Mouse (Mus musculus) limb, embryonic 14.5 days (tissue): ENCODE data around the gene Ceacam2. TPM values are rescaled to one million over a fixed set of nuclear protein-coding genes. Genes with fewer than 3 reads are reported as not detected.
A peak's percentile ranks its signal among the peaks of the same experiment; 100 is the strongest.
"Not testable (repeated sequence)": the region's sequence is repeated elsewhere in the genome, so short reads cannot be mapped to it uniquely, and the experiment has no call there.

ENCODE experiments used
- ATAC-seq: fragments of 200-750 bp; cut with Nextera tagmentation; 2 replicates; pipeline ENCODE4 v1.8.0; 2017; ENCODE audit warnings: low read depth, moderate number of reproducible peaks, moderate TSS enrichment; ENCODE audit not compliant: low FRiP score
- DNase-seq: peaks from one replicate; pipeline ENCODE4 v3.0.0-alpha.2; 2015; ENCODE audit warnings: low spot score
- H3K27ac ChIP-seq: fragments of 300-500 bp; sonication (generic); replicated peaks from 2 replicates; pipeline ENCODE4 v1.5.1; 2014; ENCODE audit warnings: low read depth, mild to moderate bottlenecking, low read length, moderate library complexity, mixed read lengths
- H3K27me3 ChIP-seq: fragments of 300-500 bp; sonication (generic); 2 replicates; pipeline ENCODE4 v1.6.1; 2014; ENCODE audit warnings: low read length, mixed read lengths; ENCODE audit not compliant: control insufficient read depth, insufficient read depth
- H3K36me3 ChIP-seq: fragments of 300-500 bp; sonication (generic); 2 replicates; pipeline ENCODE4 v1.6.1; 2014; ENCODE audit warnings: mild to moderate bottlenecking, low read length, moderate library complexity, mixed read lengths; ENCODE audit not compliant: control insufficient read depth, insufficient read depth
- H3K4me1 ChIP-seq: fragments of 300-500 bp; sonication (generic); 2 replicates; pipeline ENCODE4 v1.6.1; 2014; ENCODE audit warnings: antibody characterized with exemption, low read length, mixed read lengths; ENCODE audit not compliant: control insufficient read depth, insufficient read depth
- H3K4me2 ChIP-seq: fragments of 300-500 bp; sonication (generic); replicated peaks from 2 replicates; pipeline ENCODE4 v1.6.1; 2014; ENCODE audit warnings: low read depth, mild to moderate bottlenecking, low read length, moderate library complexity; ENCODE audit not compliant: severe bottlenecking
- H3K4me3 ChIP-seq: fragments of 300-500 bp; sonication (generic); replicated peaks from 2 replicates; pipeline ENCODE4 v1.5.1; 2014; ENCODE audit warnings: low read length
- H3K9ac ChIP-seq: fragments of 300-500 bp; sonication (generic); 2 replicates; pipeline ENCODE4 v1.6.1; 2014; ENCODE audit warnings: mild to moderate bottlenecking, low read depth, low read length, moderate library complexity; ENCODE audit not compliant: severe bottlenecking
- H3K9me3 ChIP-seq: fragments of 300-500 bp; sonication (generic); 2 replicates; pipeline ENCODE4 v1.6.1; 2016; ENCODE audit warnings: low read length; ENCODE audit not compliant: control insufficient read depth
- POLR2A ChIP-seq: fragments of 200-500 bp; IDR thresholded peaks from 2 replicates; pipeline ENCODE4 v1.8.0; 2012; ENCODE audit warnings: inconsistent platforms, mild to moderate bottlenecking, moderate library complexity, borderline replicate concordance; ENCODE audit not compliant: insufficient read depth, insufficient read length; ENCODE audit errors: extremely low read depth
- WGBS: fragments of 180-500 bp; shearing (Covaris S2); extraction: QIAGEN DNeasy Blood & Tissue Kit; methylation state at CpG from one replicate; pipeline ENCODE4 v1.1.7; 2014; 5-methylcytosine and 5-hydroxymethylcytosine counted together
- polyA plus RNA-seq, 2 experiments: library from polyadenylated mRNA; depleted of rRNA in 1 of 2; stranded (reverse) in 1 of 2; unstranded in 1 of 2; fragments of >200 nt; fragmentation: Nextera tagmentation in 1 of 2; extraction: Ambion mirVana in 1 of 2; gene quantifications; 2 replicates each; pipeline versions ENCODE4 v1.2.1 to v1.2.3; 2012 to 2014

Ceacam2 gene
- polyA plus RNA-seq, 2 experiments, result not detected

- no peaks in the 10 kb centered on the region for H3K9me3 ChIP-seq
- H3K4me3 ChIP-seq, result no peak overlapping the region
- DNase-seq (peak; percentile 28), ATAC-seq (no peak)
- TF ChIP-seq POLR2A, result no peak
- H3K4me1 ChIP-seq, result no peaks in the 10 kb centered on the region
- 14% methylated on average over 8 of the region's 8 CpGs for WGBS
- H3K4me2 ChIP-seq, result no peak overlapping the region
- no peaks in the 10 kb centered on the region for H3K27me3 ChIP-seq
- no peak overlapping the region for H3K9ac ChIP-seq
- H3K36me3 ChIP-seq, result no peaks in the 10 kb centered on the region
- H3K27ac ChIP-seq, result no peak overlapping the region
Observed at GRCm38 (mm10) chr7:25575870-25576269, 36.2 kb upstream of the Ceacam2 start.

DNA sequence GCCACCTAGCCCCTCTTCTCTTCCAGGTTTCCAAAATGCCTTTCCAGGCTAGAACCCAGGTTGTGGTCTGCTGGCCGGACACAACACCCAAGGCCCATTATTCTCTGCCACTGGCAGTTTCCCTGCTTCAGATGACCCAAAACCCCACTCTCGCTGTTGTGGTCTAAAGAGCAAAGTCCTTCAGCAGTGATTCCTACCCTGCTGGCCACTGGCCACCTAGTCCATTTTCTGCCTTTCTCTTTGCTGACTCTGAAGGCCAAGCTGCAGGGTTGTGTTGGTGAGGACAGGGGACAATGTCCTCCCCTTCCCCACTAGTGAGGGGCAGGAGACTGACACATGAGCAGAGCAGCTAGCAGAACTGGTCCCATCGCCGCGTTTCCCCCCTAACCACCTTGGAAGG is 35.4 kb upstream of the Ceacam2 start:
- no peak overlapping the region for H3K27ac ChIP-seq

GRCm38 (mm10) chr7:25573806-25574205 is 34.1 kb upstream of the Ceacam2 start:
- H3K4me3 ChIP-seq, ATAC-seq, H3K36me3 ChIP-seq, H3K4me1 ChIP-seq, DNase-seq, H3K27me3 ChIP-seq, H3K9ac ChIP-seq, H3K4me2 ChIP-seq, H3K27ac ChIP-seq, H3K9me3 ChIP-seq: not testable (repeated sequence)
- WGBS, result 69% methylated on average over 5 of the region's 5 CpGs

More for the DNA sequence above, 35.4 kb upstream of the Ceacam2 start:
- Histone ChIP-seq H3K9ac (no peak overlapping the region), H3K27me3 (no peaks in the 10 kb centered on the region), H3K36me3 (no peaks in the 10 kb centered on the region), H3K4me2 (no peak overlapping the region), H3K4me1 (no peaks in the 10 kb centered on the region), H3K4me3 (no peak overlapping the region), H3K9me3 (no peaks in the 10 kb centered on the region)
- 81% methylated on average over 5 of the region's 5 CpGs for WGBS
- TF ChIP-seq POLR2A, result no peak
- ATAC-seq (no peak), DNase-seq (no peak)

DNA sequence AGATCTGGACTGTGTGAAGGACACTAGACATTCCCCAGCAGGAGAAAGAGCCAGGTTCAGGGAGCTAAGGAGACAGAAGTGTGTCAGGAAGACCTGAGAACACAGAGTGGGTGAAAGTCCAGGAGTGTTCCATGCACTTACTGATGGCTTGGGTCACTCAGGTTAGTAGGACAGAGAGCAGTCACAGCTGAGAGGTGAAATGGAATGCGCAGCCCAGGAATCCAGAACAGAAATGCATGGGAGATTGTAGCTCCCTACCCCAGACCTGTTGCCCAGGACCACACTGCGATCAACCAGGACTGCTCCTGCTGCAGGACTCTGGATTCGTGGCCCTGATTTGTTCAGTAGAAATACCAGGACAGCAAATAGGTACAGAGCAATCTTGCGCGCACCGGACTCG is 29.1 kb upstream of the Ceacam2 start:
- H3K4me2 ChIP-seq, result no peak overlapping the region
- H3K4me1 ChIP-seq, result no peaks in the 10 kb centered on the region
- no peak overlapping the region for H3K9ac ChIP-seq
- no peak for ATAC-seq
- TF ChIP-seq POLR2A, result no peak
- no peak overlapping the region for H3K4me3 ChIP-seq
- no peaks in the 10 kb centered on the region for H3K36me3 ChIP-seq
- no peak for DNase-seq
- WGBS, result 98% methylated on average over 7 of the region's 7 CpGs
- H3K27ac ChIP-seq, result no peak overlapping the region
- H3K27me3 ChIP-seq, result no peaks in the 10 kb centered on the region
- no peaks in the 10 kb centered on the region for H3K9me3 ChIP-seq

DNA sequence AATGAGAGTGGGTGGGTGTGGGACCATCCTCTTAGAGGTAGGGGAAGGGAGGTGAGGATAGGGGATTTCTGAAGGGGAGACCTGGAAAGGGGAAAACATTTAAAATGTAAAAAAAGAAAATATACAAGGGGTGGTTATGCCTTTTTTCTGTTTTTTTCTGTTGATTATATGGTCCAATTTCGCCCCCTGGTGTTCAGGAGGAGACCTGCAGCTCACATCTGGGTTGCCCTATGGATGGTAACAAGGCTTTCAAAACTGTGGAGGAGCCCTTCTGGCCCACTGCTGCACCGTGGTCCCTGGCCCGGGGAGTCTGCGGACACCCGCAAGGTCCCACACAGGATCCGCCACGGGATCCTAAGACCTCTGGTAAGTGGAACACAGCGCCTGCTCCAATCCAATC is 1.8 kb upstream of the Ceacam2 start:
- not testable (repeated sequence) for H3K36me3 ChIP-seq, H3K27me3 ChIP-seq, DNase-seq, H3K9ac ChIP-seq, ATAC-seq, H3K4me2 ChIP-seq, H3K4me3 ChIP-seq, H3K9me3 ChIP-seq, H3K4me1 ChIP-seq, H3K27ac ChIP-seq
- WGBS, result 80% methylated on average over 8 of the region's 8 CpGs

GRCm38 (mm10) chr7:25539954-25540353 is 297 bp upstream of the Ceacam2 start:
- not testable (repeated sequence) for H3K9ac ChIP-seq, H3K4me3 ChIP-seq, H3K27ac ChIP-seq, H3K4me2 ChIP-seq, H3K27me3 ChIP-seq, H3K9me3 ChIP-seq, H3K4me1 ChIP-seq, H3K36me3 ChIP-seq, ATAC-seq, DNase-seq
- no CpG with 5 or more reads among the region's 1 CpGs for WGBS
